Mouse (Mus musculus) T-helper 1 cell (primary cell): ENCODE results near the gene Pjvk.

Experiments used
- in situ Hi-C: fragments of 300-600 bp; cut with MboI, MseI; formaldehyde crosslinking; loops from one replicate; pipeline ENCODE4 v1.15.1; 2025; ENCODE audit warnings: high pct_unique_total_duplicates

Gene Pjvk

GRCm38 (mm10) chr2:76647883-76648570 is at the start of gene Pjvk, which contains the start of gene Prkra:
Gene Pjvk, plus strand, starts transcription at chr2:76648476.
Gene Prkra, minus strand, starts transcription at chr2:76648015.
- in situ Hi-C loops: no loop called here

DNA sequence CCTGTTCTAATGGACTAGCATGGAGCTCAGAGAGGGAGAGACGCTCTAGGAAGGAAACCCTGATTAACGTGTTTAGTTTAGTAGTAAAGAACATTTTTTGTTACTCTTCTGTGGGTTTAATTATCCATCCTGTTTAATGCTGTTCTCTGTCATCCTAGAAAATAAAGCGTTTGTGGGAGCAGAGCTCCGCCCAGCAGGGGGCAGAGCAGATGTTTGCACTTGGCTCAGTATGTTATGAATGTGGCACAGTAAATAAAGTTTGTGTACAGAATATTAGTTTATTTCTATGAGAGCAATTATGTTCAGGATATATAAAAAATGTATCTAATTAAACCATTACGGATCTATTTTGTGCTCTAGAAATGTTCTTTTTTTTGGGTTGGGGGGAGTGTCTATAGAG is 49.1 kb upstream of the Pjvk start:
- in situ Hi-C loops: no loop called here

DNA sequence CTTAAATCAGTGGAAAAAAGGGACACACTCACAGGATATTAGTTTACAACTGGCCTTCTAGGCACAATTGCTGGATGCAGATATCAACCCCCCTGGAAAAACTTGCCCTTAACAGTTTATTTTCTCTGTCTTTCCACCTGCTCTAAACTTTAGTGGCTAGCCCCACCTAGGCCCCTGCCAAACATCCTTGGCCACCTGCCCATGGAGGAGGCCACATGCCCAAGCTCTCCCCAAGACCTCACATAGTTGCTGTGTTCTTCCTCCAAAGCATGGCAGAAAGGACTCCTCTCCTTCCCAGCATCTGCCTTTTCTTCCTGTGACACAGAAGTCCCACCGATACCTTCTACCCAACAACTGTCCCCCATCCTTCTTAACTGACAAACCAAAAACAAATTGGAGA is 46.0 kb upstream of the Pjvk start:
- in situ Hi-C loops: no loop called here

DNA sequence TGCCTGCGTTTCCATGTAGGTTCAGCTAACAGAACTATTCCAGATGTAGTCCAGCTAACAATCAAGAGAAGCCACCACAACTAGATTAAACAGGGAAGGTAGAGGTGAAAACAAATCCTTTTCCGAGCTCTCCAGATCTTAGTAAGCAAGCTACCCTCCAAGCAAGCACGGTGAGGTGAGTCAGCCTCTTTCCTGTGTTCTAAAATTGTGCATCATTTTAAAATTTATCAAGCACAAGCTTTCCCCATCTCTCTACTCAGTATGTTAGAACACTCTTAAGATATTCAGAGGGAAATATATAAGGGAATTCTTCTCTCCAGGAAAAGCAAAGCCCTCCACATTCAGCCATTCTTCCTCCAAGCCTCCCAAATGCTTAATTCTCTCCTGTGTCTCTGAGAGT is 41.6 kb upstream of the Pjvk start:
- in situ Hi-C loops: no loop called here

DNA sequence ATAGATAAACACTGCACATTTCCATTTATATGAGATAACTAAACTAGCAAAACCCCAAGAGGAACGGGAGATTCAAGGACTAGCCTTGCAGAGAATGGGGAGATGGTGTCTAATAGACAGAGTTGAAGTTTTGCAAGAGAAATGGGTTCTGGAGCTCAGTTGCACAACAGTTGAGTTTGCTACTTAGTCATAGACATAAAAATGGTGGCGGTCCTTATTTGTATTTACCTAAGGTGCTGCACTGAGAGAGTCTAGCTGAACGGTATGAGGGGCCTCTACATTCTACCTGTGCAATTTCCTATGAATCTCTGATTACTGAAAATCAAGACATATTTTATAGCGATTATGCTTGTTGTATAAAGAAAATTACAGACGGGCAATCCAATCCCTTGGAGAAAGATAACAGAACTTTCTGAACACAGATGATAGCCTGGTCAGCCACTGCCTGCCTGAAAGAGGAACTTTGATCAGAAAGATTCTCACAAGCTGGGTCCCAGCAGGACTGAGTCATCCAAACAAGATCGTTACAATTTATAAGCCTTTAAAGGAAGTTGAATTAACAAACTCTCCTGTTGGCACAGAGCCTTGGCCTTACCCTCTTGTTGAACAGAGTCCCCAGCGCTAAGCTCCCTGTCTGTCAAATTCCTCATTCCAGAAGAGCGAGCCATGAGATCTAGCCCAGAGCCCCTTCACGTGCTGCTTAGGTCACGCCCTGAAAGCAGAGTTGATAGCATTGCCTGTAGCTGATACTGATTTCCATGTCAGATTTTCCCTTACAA is 37.8 kb upstream of the Pjvk start:
- in situ Hi-C loops: no loop called here

- in situ Hi-C loops: no loop called here
Observed at GRCm38 (mm10) chr2:76611996-76612395, 36.3 kb upstream of the Pjvk start.

GRCm38 (mm10) chr2:76618078-76618477 is 30.2 kb upstream of the Pjvk start:
- in situ Hi-C loops: no loop called here

DNA sequence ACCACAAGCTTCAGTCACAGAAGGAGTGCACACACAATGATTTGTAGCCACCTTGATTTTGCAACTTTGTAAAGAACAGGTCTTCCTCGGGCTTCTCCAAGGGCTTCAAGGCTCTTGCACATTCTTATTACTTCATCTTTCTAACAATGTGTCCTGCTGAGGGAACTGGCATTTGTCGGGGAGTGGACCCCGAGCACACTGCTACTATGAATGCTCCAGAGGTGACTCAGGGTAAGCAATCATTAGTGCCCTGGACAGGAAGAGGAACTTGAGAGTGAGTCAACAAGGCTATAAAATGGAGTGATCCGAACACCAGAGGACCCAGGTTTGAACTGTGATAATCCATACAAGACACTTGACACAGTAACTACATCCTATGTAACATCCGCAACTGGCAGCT is 28.1 kb upstream of the Pjvk start:
- in situ Hi-C loops: loop anchor here (10.0 kb wide), 1 partner anchor 955 kb away; no protein-coding TSS in a partner anchor

DNA sequence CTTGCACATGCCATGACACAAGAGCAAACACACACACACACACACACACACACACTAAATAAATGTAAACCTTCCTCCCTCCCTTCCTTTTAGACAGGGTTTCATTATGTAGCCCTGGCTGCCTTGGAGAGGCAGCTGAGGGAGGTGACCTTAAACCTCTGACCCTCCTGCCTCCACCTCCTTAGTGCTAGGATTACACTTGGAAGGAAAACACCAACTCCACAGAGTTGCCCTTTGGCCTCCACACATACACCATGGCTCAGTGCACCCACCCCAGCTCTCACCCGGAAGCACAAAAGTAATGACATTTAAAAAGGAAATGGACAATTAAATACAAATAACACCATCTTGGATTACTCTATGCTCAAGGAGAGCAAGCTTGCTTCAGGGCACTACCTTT is 26.6 kb upstream of the Pjvk start:
- in situ Hi-C loops: loop anchor here (10.0 kb wide), 1 partner anchor 953 kb away; no protein-coding TSS in a partner anchor

- in situ Hi-C loops: loop anchor here (10.0 kb wide), 1 partner anchor 952 kb away; no protein-coding TSS in a partner anchor
Observed at GRCm38 (mm10) chr2:76622316-76622715, 26.0 kb upstream of the Pjvk start.

GRCm38 (mm10) chr2:76630293-76630692 is 18.0 kb upstream of the Pjvk start:
- in situ Hi-C loops: no loop called here

DNA sequence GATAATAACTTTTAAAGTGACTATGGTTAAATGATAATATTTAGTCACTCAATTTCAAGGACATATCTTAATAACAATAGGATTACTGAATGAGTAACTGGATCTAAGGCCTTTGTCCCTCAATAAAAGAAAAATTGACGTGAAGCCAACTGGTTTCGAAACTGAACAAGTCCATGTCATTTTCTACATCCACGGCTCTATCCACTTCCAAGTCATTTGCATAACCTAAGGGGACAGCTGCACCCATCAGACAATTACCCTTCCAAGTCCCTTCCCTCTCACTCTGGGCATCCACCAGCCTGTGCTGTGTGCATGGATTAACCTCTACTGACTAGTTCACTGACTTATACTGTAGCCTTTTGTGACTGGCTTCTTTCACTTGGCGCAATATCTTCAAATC is 16.7 kb upstream of the Pjvk start:
- in situ Hi-C loops: no loop called here

DNA sequence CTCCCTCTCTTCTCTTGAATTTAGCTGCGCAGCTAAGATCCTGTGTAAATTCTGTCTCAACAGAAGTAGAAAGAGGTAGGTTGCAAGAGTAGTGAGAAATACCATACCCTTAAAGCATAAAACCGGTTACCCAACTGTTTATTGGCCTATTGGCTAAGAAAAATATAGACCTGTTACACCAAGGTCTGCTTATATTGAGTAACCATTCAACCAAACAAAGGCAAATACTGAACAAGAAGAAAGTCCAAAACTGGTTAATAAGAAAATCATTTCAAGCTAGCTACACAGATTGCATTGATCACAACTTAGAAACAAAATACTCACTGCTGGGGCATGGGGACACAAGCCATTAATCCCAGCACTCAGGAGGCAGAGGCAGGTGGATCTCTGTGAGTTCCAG is 8.6 kb upstream of the Pjvk start:
- in situ Hi-C loops: no loop called here

- in situ Hi-C loops: no loop called here
Observed at GRCm38 (mm10) chr2:76643801-76644200, 4.5 kb upstream of the Pjvk start.

DNA sequence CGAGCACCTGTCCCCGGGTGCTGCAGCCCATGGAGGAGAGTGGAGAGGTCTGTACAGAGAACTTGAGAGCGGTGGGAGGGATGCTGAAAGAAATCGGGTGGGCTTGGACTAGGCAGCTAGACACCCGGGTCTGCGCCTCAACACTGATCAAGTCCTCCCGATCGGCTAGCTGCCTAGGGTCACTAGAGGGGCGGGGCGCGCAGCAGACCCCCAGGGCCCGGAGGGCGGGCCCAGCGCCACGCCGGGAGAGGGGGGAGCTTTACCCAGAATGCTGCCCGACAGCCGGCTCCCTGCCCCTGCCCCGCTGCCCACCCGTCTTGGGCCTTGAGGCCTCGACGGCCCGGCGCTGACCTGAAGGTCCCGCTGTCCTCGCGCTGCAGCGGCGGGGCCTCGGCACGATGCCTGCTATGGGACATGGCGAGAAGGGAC is 821 bp upstream of the Pjvk start:
- in situ Hi-C loops: no loop called here

- in situ Hi-C loops: no loop called here
Observed at GRCm38 (mm10) chr2:76648666-76649141, 428 bp downstream of the Pjvk start.

DNA sequence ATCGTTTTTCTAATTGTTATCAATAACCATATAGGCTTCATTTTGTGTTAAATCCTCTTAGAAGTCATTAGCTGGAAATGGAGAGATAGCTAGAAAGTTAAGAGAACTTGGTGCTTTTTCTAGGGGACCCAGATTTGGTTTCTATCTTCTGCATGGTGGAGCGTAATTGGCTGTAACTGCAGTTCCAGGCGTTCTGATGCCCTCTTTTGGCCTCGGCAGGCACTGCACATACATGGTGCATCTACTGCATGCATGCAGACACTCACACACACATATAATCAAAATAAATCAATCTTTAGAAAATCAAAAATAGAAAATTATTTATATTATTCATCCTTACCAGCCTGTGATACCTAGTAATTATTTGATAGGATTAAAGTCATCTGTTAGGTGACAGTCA is 4.8 kb downstream of the Pjvk start:
- in situ Hi-C loops: no loop called here

GRCm38 (mm10) chr2:76654646-76655045 is 6.4 kb downstream of the Pjvk start:
- in situ Hi-C loops: no loop called here

- in situ Hi-C loops: no loop called here
Observed at GRCm38 (mm10) chr2:76655444-76655843, 7.2 kb downstream of the Pjvk start.

GRCm38 (mm10) chr2:76655982-76656381 is 7.7 kb downstream of the Pjvk start:
- in situ Hi-C loops: no loop called here

- in situ Hi-C loops: no loop called here
Observed at GRCm38 (mm10) chr2:76658551-76658950, 10.3 kb downstream of the Pjvk start.

DNA sequence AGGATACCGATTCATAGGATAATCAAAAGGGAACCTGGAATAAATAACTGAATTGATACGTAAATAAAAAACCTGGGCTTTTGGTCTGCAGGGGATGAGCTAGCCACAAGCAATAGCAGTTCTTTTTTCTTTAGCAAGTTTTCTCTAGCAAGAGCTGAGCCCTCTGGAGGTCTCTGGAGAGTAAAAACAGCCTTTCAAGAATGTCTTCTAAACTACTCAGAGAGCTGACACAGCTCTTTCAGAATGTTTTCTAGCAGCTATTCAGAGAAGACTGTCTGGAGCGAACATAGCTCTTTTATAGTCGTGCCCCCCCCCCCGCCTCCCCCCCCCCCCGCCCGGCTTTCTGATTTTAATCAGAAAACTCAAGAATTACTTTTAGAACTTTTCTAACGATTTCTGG is 11.1 kb downstream of the Pjvk start:
- in situ Hi-C loops: no loop called here

DNA sequence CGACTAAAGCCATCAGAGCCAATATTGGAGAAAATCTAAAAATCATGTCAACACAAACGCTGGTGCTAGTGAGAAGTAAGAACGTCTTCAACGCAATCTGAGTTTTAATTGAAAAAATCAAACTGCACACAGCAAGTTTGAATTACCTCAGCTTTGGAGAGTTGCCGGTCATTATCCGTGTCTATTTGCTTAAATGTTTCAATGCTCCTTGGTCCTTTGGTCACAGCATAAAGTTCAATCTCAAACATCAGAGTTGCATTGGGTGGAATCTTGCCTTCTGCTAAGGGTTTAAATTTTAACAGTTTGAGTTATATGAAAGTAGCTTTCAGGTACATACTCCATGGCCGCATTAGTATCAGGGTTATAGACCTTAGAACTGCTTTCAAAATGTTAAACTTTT is 17.3 kb downstream of the Pjvk start:
- in situ Hi-C loops: no loop called here
